Mouse (Mus musculus): Measurements from ENCODE around the gene P2rx3. TPM values are rescaled to one million over a fixed set of nuclear protein-coding genes. Genes with fewer than 3 reads are reported as not detected.

P2rx3 gene
- polyA plus RNA-seq, 1 experiment from 2014 or later, result 21.6 TPM

GRCm38 (mm10) chr2:85056711-85057110 lies 19.4 kb upstream of the P2rx3 start:
- no peak for ATAC-seq (ENCODE audit: low FRiP score)
- H3K27me3 ChIP-seq (replicated peaks), result no peaks in the 10 kb centered on the region
- no peak overlapping the region for H3K4me2 ChIP-seq
- H3K4me3 ChIP-seq (replicated peaks), result no peak overlapping the region
- no peak overlapping the region for H3K9ac ChIP-seq (replicated peaks)
- no peak overlapping the region for H3K27ac ChIP-seq (replicated peaks)
- H3K9me3 ChIP-seq (replicated peaks), result no peaks in the 10 kb centered on the region
- WGBS, result 83% methylated on average over 5 of the region's 5 CpGs
- peaks cover 25% of the 10 kb centered on the region for H3K4me1 ChIP-seq
- peaks cover 76% of the 10 kb centered on the region for H3K36me3 ChIP-seq

GRCm38 (mm10) chr2:85053192-85053816 lies 16.0 kb upstream of the P2rx3 start:
- Histone ChIP-seq H3K27me3 (replicated peaks) (no peaks in the 10 kb centered on the region), H3K36me3 (peaks cover 57% of the 10 kb centered on the region)
- whole genome bisulfite sequencing, result 92% methylated on average over 5 of the region's 5 CpGs

GRCm38 (mm10) chr2:85050746-85051145 lies 13.5 kb upstream of the P2rx3 start:
- 65% methylated on average over 9 of the region's 9 CpGs for WGBS
- no peak for ATAC-seq (ENCODE audit: low FRiP score)
- Histone ChIP-seq H3K36me3 (peaks cover 50% of the 10 kb centered on the region), H3K4me3 (replicated peaks) (peak overlapping the region; percentile 83), H3K9ac (replicated peaks) (no peak overlapping the region), H3K4me1 (peaks cover 53% of the 10 kb centered on the region), H3K4me2 (peak overlapping the region; percentile 69), H3K27ac (replicated peaks) (peak overlapping the region; percentile 86; the same call in 1 of the 2 replicates), H3K27me3 (replicated peaks) (no peaks in the 10 kb centered on the region), H3K9me3 (replicated peaks) (no peaks in the 10 kb centered on the region)

More at GRCm38 (mm10) chr2:85053192-85053816, 16.0 kb upstream of the P2rx3 start:
- ATAC-seq (ENCODE audit: low FRiP score), result no peak
- Histone ChIP-seq H3K4me1 (peaks cover 43% of the 10 kb centered on the region), H3K4me2 (no peak overlapping the region), H3K27ac (replicated peaks) (no peak overlapping the region), H3K4me3 (replicated peaks) (no peak overlapping the region), H3K9me3 (replicated peaks) (no peaks in the 10 kb centered on the region), H3K9ac (replicated peaks) (no peak overlapping the region)

- 11% methylated on average over 8 of the region's 10 CpGs for WGBS
These were observed 12.9 kb upstream of the P2rx3 start for GRCm38 (mm10) chr2:85050001-85050634.

GRCm38 (mm10) chr2:85049277-85049676 lies 12.0 kb upstream of the P2rx3 start:
- Histone ChIP-seq H3K4me3 (replicated peaks) (peak overlapping the region; percentile 83), H3K36me3 (peaks cover 48% of the 10 kb centered on the region), H3K27me3 (replicated peaks) (no peaks in the 10 kb centered on the region), H3K4me2 (peak overlapping the region; percentile 69), H3K4me1 (peaks cover 53% of the 10 kb centered on the region), H3K27ac (replicated peaks) (peak overlapping the region; percentile 86), H3K9ac (replicated peaks) (0 out of 2 replicates have a peak overlapping the region, but pooled peaks have one; percentile 61), H3K9me3 (replicated peaks) (no peaks in the 10 kb centered on the region)
- 54% methylated on average over 4 of the region's 4 CpGs for WGBS
- ATAC-seq (ENCODE audit: low FRiP score), result no peak

More at GRCm38 (mm10) chr2:85050001-85050634, 12.9 kb upstream of the P2rx3 start:
- Histone ChIP-seq H3K9me3 (replicated peaks) (no peaks in the 10 kb centered on the region), H3K4me2 (peak overlapping the region; percentile 69), H3K27ac (replicated peaks) (peak overlapping the region; percentile 86), H3K9ac (replicated peaks) (no peak overlapping the region), H3K4me3 (replicated peaks) (peak overlapping the region; percentile 83), H3K4me1 (peaks cover 53% of the 10 kb centered on the region), H3K27me3 (replicated peaks) (no peaks in the 10 kb centered on the region), H3K36me3 (peaks cover 50% of the 10 kb centered on the region)
- ATAC-seq (ENCODE audit: low FRiP score), result no peak

GRCm38 (mm10) chr2:85048168-85048751 lies 11.0 kb upstream of the P2rx3 start:
- peak overlapping the region; percentile 83 for H3K4me3 ChIP-seq (replicated peaks)
- H3K4me2 ChIP-seq, result peak overlapping the region; percentile 69
- H3K4me1 ChIP-seq, result peaks cover 53% of the 10 kb centered on the region
- peak overlapping the region; percentile 86 for H3K27ac ChIP-seq (replicated peaks)
- peak overlapping the region; percentile 61 for H3K9ac ChIP-seq (replicated peaks)
- ATAC-seq (ENCODE audit: low FRiP score), result peak; percentile 77
- no peaks in the 10 kb centered on the region for H3K27me3 ChIP-seq (replicated peaks)
- H3K36me3 ChIP-seq, result peaks cover 50% of the 10 kb centered on the region
- under 1% methylated on average over 31 of the region's 44 CpGs for WGBS
- no peaks in the 10 kb centered on the region for H3K9me3 ChIP-seq (replicated peaks)

GRCm38 (mm10) chr2:85047596-85048167 lies 10.4 kb upstream of the P2rx3 start, which contains the start of gene Tnks1bp1:
Gene Tnks1bp1, plus strand, starts transcription at chr2:85048022.
- peak; percentile 90 for ATAC-seq (ENCODE audit: low FRiP score)
- H3K4me3 ChIP-seq (replicated peaks), result peak within 1 kb of the TSS; percentile 83
- H3K27ac ChIP-seq (replicated peaks), result peak within 1 kb of the TSS; percentile 86
- H3K4me2 ChIP-seq, result peak within 1 kb of the TSS; percentile 69
- H3K9ac ChIP-seq (replicated peaks), result peak within 1 kb of the TSS; percentile 61
- peaks cover 52% of the 10 kb centered on the region for H3K36me3 ChIP-seq
- peaks cover 50% of the 10 kb centered on the region for H3K4me1 ChIP-seq
- no peaks in the 10 kb centered on the region for H3K27me3 ChIP-seq (replicated peaks)
- H3K9me3 ChIP-seq (replicated peaks), result no peaks in the 10 kb centered on the region
- under 1% methylated on average over 42 of the region's 42 CpGs for WGBS

GRCm38 (mm10) chr2:85047081-85047480 lies 9.8 kb upstream of the P2rx3 start:
- Histone ChIP-seq H3K4me1 (peaks cover 45% of the 10 kb centered on the region), H3K9me3 (replicated peaks) (no peaks in the 10 kb centered on the region), H3K36me3 (peaks cover 52% of the 10 kb centered on the region), H3K4me2 (peak overlapping the region; percentile 69), H3K9ac (replicated peaks) (peak overlapping the region; percentile 61), H3K27ac (replicated peaks) (peak overlapping the region; percentile 86), H3K4me3 (replicated peaks) (peak overlapping the region; percentile 83), H3K27me3 (replicated peaks) (no peaks in the 10 kb centered on the region)
- no peak for ATAC-seq (ENCODE audit: low FRiP score)
- 56% methylated on average over 10 of the region's 10 CpGs for WGBS

- Histone ChIP-seq H3K9me3 (replicated peaks) (no peaks in the 10 kb centered on the region), H3K36me3 (peaks cover 56% of the 10 kb centered on the region), H3K4me2 (no peak overlapping the region), H3K4me3 (replicated peaks) (no peak overlapping the region), H3K27ac (replicated peaks) (no peak overlapping the region), H3K9ac (replicated peaks) (no peak overlapping the region), H3K27me3 (replicated peaks) (no peaks in the 10 kb centered on the region), H3K4me1 (peaks cover 38% of the 10 kb centered on the region)
- 82% methylated on average over 8 of the region's 8 CpGs for WGBS
- ATAC-seq (ENCODE audit: low FRiP score), result no peak
These were observed 9.0 kb upstream of the P2rx3 start for GRCm38 (mm10) chr2:85046222-85046621.

- H3K27ac ChIP-seq (replicated peaks), result no peak overlapping the region
- no peak overlapping the region for H3K4me2 ChIP-seq
- peaks cover 13% of the 10 kb centered on the region for H3K4me1 ChIP-seq
- WGBS, result 92% methylated on average over 7 of the region's 7 CpGs
- no peak overlapping the region for H3K4me3 ChIP-seq (replicated peaks)
- H3K36me3 ChIP-seq, result peaks cover 77% of the 10 kb centered on the region
- H3K9ac ChIP-seq (replicated peaks), result no peak overlapping the region
- no peak for ATAC-seq (ENCODE audit: low FRiP score)
- no peaks in the 10 kb centered on the region for H3K27me3 ChIP-seq (replicated peaks)
- no peaks in the 10 kb centered on the region for H3K9me3 ChIP-seq (replicated peaks)
These were observed 6.4 kb upstream of the P2rx3 start for GRCm38 (mm10) chr2:85043623-85044022.

- H3K4me1 ChIP-seq, result peaks cover 17% of the 10 kb centered on the region
- H3K9me3 ChIP-seq (replicated peaks), result no peaks in the 10 kb centered on the region
- peak overlapping the region; percentile 81 for H3K4me3 ChIP-seq (replicated peaks)
- no peaks in the 10 kb centered on the region for H3K27me3 ChIP-seq (replicated peaks)
- ATAC-seq (ENCODE audit: low FRiP score), result no peak
- 89% methylated on average over 13 of the region's 13 CpGs for WGBS
- H3K27ac ChIP-seq (replicated peaks), result no peak overlapping the region
- H3K4me2 ChIP-seq, result peak overlapping the region; percentile 62
- H3K36me3 ChIP-seq, result peaks cover 42% of the 10 kb centered on the region
- peak overlapping the region; percentile 92 for H3K9ac ChIP-seq (replicated peaks)
These were observed 1.1 kb upstream of the P2rx3 start for GRCm38 (mm10) chr2:85038336-85038735.
